Mouse (Mus musculus) cerebellum, postnatal 10 days (tissue): ENCODE results near the gene Prg4.

ENCODE experiments used
- DNase-seq, 2 experiments: peaks; one replicate each; pipeline ENCODE4 v3.0.0; 2021; ENCODE audit warnings: mixed read lengths in 2 of 2

Prg4 gene

DNA sequence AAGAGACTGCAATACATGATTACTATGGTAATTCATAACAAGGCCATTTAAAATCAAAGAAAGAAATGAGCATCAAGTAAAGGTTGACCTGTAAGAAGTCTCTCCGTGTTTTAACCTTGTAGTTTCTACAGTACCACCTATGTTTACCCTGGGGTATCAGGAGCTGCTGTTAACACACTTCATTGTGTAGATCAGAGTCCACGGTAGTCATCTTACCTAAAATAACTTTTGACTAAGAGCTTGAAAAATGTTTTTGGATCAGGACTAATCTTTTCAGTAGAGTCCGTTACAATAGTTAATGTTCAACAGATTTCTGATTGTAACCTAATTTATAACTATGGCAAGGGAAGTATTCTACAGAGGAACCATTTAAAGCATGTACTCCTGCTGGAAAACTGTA, 61.4 kb downstream of the Prg4 start:
- DNase-seq = no peak

DNA sequence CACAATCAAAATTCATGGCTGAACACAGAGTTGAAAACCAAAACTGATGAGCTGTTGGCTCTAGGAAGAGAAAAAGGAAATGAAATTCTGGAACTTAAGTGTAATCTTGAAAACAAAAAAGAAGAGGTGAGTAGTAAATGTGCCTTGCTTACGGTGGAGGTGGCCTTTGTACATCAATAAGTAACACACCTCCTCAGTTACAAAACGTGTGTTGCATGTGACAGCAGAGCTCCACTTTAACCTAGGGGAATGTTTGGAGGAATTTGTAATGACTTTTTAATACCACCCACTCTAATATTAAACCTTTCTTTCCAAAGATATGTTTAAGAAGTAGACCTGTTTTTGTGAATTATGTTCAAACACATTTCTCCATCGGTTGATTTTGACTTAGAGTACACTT, 62.1 kb downstream of the Prg4 start:
- DNase-seq = no peak
